29 mouse cellular contexts compared by ENCODE assay signal in genomic region chr7:124549038-124549437, GRCm38 (mm10).
A peak's percentile ranks its signal among the peaks of the same experiment; 100 is the strongest.
DNase-seq lines count a peak whose midpoint lies in the region; ATAC-seq and TF ChIP-seq lines count a peak whose summit lies in the region.
"Had no signal": no experiment of that assay in that cellular context is flagged by ENCODE, and none has a peak within 500 bp of the region (broad histone marks: within the 10 kb centered on the region; RNA-seq: fewer than 3 reads in every experiment).

No protein-coding gene starts in this region.

- no peaks in the 10 kb centered on the region for H3K4me1 ChIP-seq in kidney, embryonic 14.5 days (ENCODE audit: control insufficient read depth, insufficient read depth, low read length)
- H3K4me1 ChIP-seq: forebrain, embryonic 12.5 days; heart, embryonic 13.5 days; hindbrain, embryonic 15.5 days; liver, embryonic 15.5 days; lung, embryonic 15.5 days; megakaryocyte, embryonic 14.5 days; midbrain, embryonic 12.5 days; neural tube, embryonic 12.5 days had no signal

- H3K27me3 ChIP-seq in kidney, embryonic 14.5 days (ENCODE audit: control insufficient read depth, insufficient read depth, low read length) = no peaks in the 10 kb centered on the region
- H3K27me3 ChIP-seq: forebrain, embryonic 12.5 days; heart, embryonic 13.5 days; hindbrain, embryonic 15.5 days; liver, embryonic 15.5 days; lung, embryonic 15.5 days; megakaryocyte, embryonic 14.5 days; midbrain, embryonic 12.5 days; neural tube, embryonic 12.5 days had no signal

- no peaks in the 10 kb centered on the region for H3K36me3 ChIP-seq in kidney, embryonic 14.5 days (ENCODE audit: control insufficient read depth, insufficient read depth, low read length)
- H3K36me3 ChIP-seq: forebrain, embryonic 12.5 days; heart, embryonic 13.5 days; hindbrain, embryonic 15.5 days; liver, embryonic 15.5 days; lung, embryonic 15.5 days; midbrain, embryonic 12.5 days; neural tube, embryonic 12.5 days had no signal

- ATAC-seq in kidney, embryonic 14.5 days (ENCODE audit: low FRiP score, low TSS enrichment) = no peak
- no peak for ATAC-seq in megakaryocyte, adult 5-6 weeks (ENCODE audit: poor library complexity, severe bottlenecking)
- ATAC-seq: activated CD4-positive, CD25-positive, alpha-beta regulatory T cell, adult 4 months; forebrain, postnatal 0 days; inflammation-experienced regulatory T-cells, adult 6 months had no signal

- H3K9ac ChIP-seq in kidney, embryonic 14.5 days (ENCODE audit: low read depth, low read length) = no peak overlapping the region
- H3K9ac ChIP-seq: forebrain, embryonic 12.5 days; forebrain, postnatal 0 days; heart, embryonic 13.5 days; hindbrain, embryonic 15.5 days; liver, embryonic 15.5 days; lung, embryonic 15.5 days; midbrain, embryonic 12.5 days; neural tube, embryonic 12.5 days had no signal

- H3K9me3 ChIP-seq in kidney, embryonic 14.5 days (ENCODE audit: control insufficient read depth, low read length) = no peaks in the 10 kb centered on the region
- H3K9me3 ChIP-seq: forebrain, embryonic 12.5 days; hindbrain, embryonic 15.5 days; liver, embryonic 15.5 days; lung, embryonic 15.5 days; midbrain, embryonic 12.5 days; neural tube, embryonic 12.5 days had no signal

- no peak overlapping the region for H3K4me3 ChIP-seq in kidney, embryonic 14.5 days (ENCODE audit: low read length)
- H3K4me3 ChIP-seq: erythroblast, embryonic 14.5 days; forebrain, embryonic 12.5 days; heart, embryonic 13.5 days; hindbrain, embryonic 15.5 days; layer of hippocampus, adult 2 months; liver, embryonic 15.5 days; lung, embryonic 15.5 days; megakaryocyte, embryonic 14.5 days; midbrain, embryonic 12.5 days; myocyte; neural tube, embryonic 12.5 days had no signal

- TF ChIP-seq POLR2A in brain, embryonic 14.5 days (IDR thresholded peaks at IDR 0.05; ENCODE audit: borderline replicate concordance, extremely low read depth, insufficient read depth, insufficient read length, poor library complexity, severe bottlenecking) = no peak

- DNase-seq in kidney, adult 18-20 months = peak; percentile 63
- DNase-seq in brain, embryonic 14.5 days (ENCODE audit: low read depth) = peak; percentile 2
- peak; percentile 23 for DNase-seq in fat pad, adult 2 months (ENCODE audit: extremely low read depth, low read depth, low spot score)
- peak; percentile 69 to 75 for DNase-seq in kidney, postnatal 25 days
- DNase-seq in testis, postnatal 10 days (ENCODE audit: low spot score) = no peak
- no peak for DNase-seq in left cerebral cortex, adult 11 months (ENCODE audit: low spot score)
- DNase-seq: adrenal gland, adult 2 months; adrenal gland, postnatal 36 days; B cell, adult 2 months; forebrain, postnatal 0 days; gastrocnemius, postnatal 10 days; heart, postnatal 10 days; left cerebral cortex, postnatal 4 days; right cerebral cortex, postnatal 4 days had no signal

- WGBS in kidney, embryonic 14.5 days = 81% methylated on average over 1 of the region's 1 CpGs

- TF ChIP-seq CTCF in brain, embryonic 14.5 days (IDR thresholded peaks at IDR 0.05; ENCODE audit: borderline replicate concordance, extremely low read depth, insufficient read depth, insufficient read length) = no peak

- no peak overlapping the region for H3K27ac ChIP-seq in kidney, embryonic 14.5 days (ENCODE audit: low read depth, low read length)
- H3K27ac ChIP-seq: forebrain, embryonic 12.5 days; heart, embryonic 13.5 days; hindbrain, embryonic 15.5 days; layer of hippocampus, adult 2 months; liver, embryonic 15.5 days; lung, embryonic 15.5 days; midbrain, embryonic 12.5 days; neural tube, embryonic 12.5 days had no signal

- H3K4me2 ChIP-seq in kidney, embryonic 14.5 days (replicated peaks; ENCODE audit: low read depth, low read length) = no peak overlapping the region
- H3K4me2 ChIP-seq: forebrain, embryonic 12.5 days; heart, embryonic 13.5 days; hindbrain, embryonic 15.5 days; liver, embryonic 15.5 days; lung, embryonic 15.5 days; midbrain, embryonic 12.5 days; neural tube, embryonic 12.5 days had no signal

Comparison
In these comparisons a context has a peak if more than half of its experiments do, and no peak if none do; other contexts are left out.
1. DNase-seq: peak in kidney, adult 18-20 months (single experiment), brain, embryonic 14.5 days (single experiment), fat pad, adult 2 months (single experiment) and kidney, postnatal 25 days (2 of 2); none in testis, postnatal 10 days (single experiment) and left cerebral cortex, adult 11 months (single experiment).